Mouse (Mus musculus) embryonic fibroblast, embryonic 13.5 days (primary cell): Measurements from ENCODE around the gene Mpv17l2.

ENCODE experiments used
- CTCF ChIP-seq: IDR thresholded peaks from 2 replicates; pipeline ENCODE4 v1.5.1; 2011; ENCODE audit warnings: mild to moderate bottlenecking, control low read depth, low read length, moderate library complexity, borderline replicate concordance; ENCODE audit not compliant: insufficient read depth
- POLR2A ChIP-seq: IDR thresholded peaks from 2 replicates; pipeline ENCODE4 v1.6.1; 2011; ENCODE audit warnings: low read depth, mild to moderate bottlenecking, control low read depth, low read length, moderate library complexity

- TF ChIP-seq CTCF (no peak), POLR2A (no peak)
Observed at GRCm38 (mm10) chr8:70725792-70726447, 34.8 kb downstream of the Mpv17l2 start.
